ENCODE assay signal across 10 mouse cellular contexts in genomic region chr15:28067373-28067772, GRCm38 (mm10). TPM values are rescaled to one million over a fixed set of nuclear protein-coding genes. Genes with fewer than 3 reads are reported as not detected.
DNase-seq lines count a peak whose midpoint lies in the region; ATAC-seq and TF ChIP-seq lines count a peak whose summit lies in the region.
"Had no signal": no experiment of that assay in that cellular context is flagged by ENCODE, and none has a peak within 500 bp of the region (broad histone marks: within the 10 kb centered on the region; RNA-seq: fewer than 3 reads in every experiment).

No protein-coding gene starts in this region.

- no peak for ATAC-seq in stomach, postnatal 0 days (ENCODE audit: low FRiP score, low TSS enrichment)
- ATAC-seq: forebrain, embryonic 15.5 days had no signal

- TF ChIP-seq CTCF in stomach, postnatal 0 days (IDR thresholded peaks at IDR 0.05; ENCODE audit: low read depth): peak; percentile 75

- no peaks in the 10 kb centered on the region for H3K27me3 ChIP-seq in stomach, postnatal 0 days (ENCODE audit: control insufficient read depth, insufficient read depth, low read length)
- H3K27me3 ChIP-seq: forebrain, embryonic 15.5 days had no signal

- H3K4me2 ChIP-seq in stomach, postnatal 0 days (replicated peaks; ENCODE audit: low read depth): no peak overlapping the region
- H3K4me2 ChIP-seq: forebrain, embryonic 15.5 days; midbrain, embryonic 12.5 days had no signal

- no peaks in the 10 kb centered on the region for H3K9me3 ChIP-seq in stomach, postnatal 0 days (ENCODE audit: control insufficient read depth, low read length)
- H3K9me3 ChIP-seq: forebrain, embryonic 15.5 days; midbrain, embryonic 12.5 days had no signal

- DNase-seq in heart, postnatal 4 days: peak; percentile 30
- DNase-seq in heart, adult 8-10 months (ENCODE audit: low spot score): no peak
- DNase-seq in thymus, postnatal 0 days (ENCODE audit: low spot score): peak; percentile 24
- DNase-seq in thymus, postnatal 10 days (ENCODE audit: low spot score in 2 of 2): no peak
- DNase-seq in cerebellum, postnatal 14 days: peak; percentile 40 to 44
- no peak for DNase-seq in stomach, postnatal 0 days (ENCODE audit: low spot score)
- no peak for DNase-seq in spleen, postnatal 4 days (ENCODE audit: low spot score in 2 of 2)
- no peak for DNase-seq in heart, postnatal 36 days

- H3K4me1 ChIP-seq in stomach, postnatal 0 days (replicated peaks; ENCODE audit: control insufficient read depth, insufficient read depth): no peaks in the 10 kb centered on the region
- H3K4me1 ChIP-seq: forebrain, embryonic 15.5 days had no signal

- H3K36me3 ChIP-seq in stomach, postnatal 0 days (ENCODE audit: control insufficient read depth, insufficient read depth, low read length): no peaks in the 10 kb centered on the region
- H3K36me3 ChIP-seq: forebrain, embryonic 15.5 days; midbrain, embryonic 12.5 days had no signal

- H3K9ac ChIP-seq in stomach, postnatal 0 days (ENCODE audit: low read length): no peak overlapping the region
- H3K9ac ChIP-seq: forebrain, embryonic 15.5 days; midbrain, embryonic 12.5 days had no signal

- no peak overlapping the region for H3K27ac ChIP-seq in stomach, postnatal 0 days (replicated peaks)
- H3K27ac ChIP-seq: forebrain, embryonic 15.5 days; midbrain, embryonic 12.5 days had no signal

- no peak for TF ChIP-seq EP300 in stomach, postnatal 0 days (optimal IDR thresholded peaks at IDR 0.05)

- intact Hi-C loops in heart, postnatal 36 days (cut with DNase I): loop anchor here (2.0 to 5.0 kb wide), 4 partner anchors 41 to 149 kb away; no protein-coding TSS in a partner anchor

- H3K4me3 ChIP-seq in stomach, postnatal 0 days (ENCODE audit: low read depth, low read length): no peak overlapping the region
- H3K4me3 ChIP-seq: forebrain, embryonic 15.5 days; midbrain, embryonic 12.5 days had no signal

RNA-seq across cellular contexts. Expression of gene Trio, which starts 41.7 kb away (rescaled TPM):
- total RNA-seq in heart, postnatal 4 days (2021): 10 to 100 TPM; 91.2 to 98.7 TPM
- 10 to 100 TPM; 35.3 to 42.6 (median 36.6) TPM for total RNA-seq in heart, adult 8-10 months (2022)
- 5.5 and 8.0 TPM in 2 replicates for polyA plus RNA-seq in thymus, postnatal 0 days (2015; fragmentation: Nextera tagmentation; extraction: Ambion mirVana)
- 8.7 and 8.8 TPM in 2 replicates for polyA plus RNA-seq in stomach, postnatal 0 days (2015; fragmentation: Nextera tagmentation; extraction: Ambion mirVana)
- total RNA-seq in heart, postnatal 36 days (2021): 10 to 100 TPM; 34.6 to 39.9 TPM

Comparison
In these comparisons a context has a peak if more than half of its experiments do, and no peak if none do; other contexts are left out.
1. DNase-seq: peak in heart, postnatal 4 days (single experiment), thymus, postnatal 0 days (single experiment) and cerebellum, postnatal 14 days (2 of 2); none in heart, adult 8-10 months (single experiment), thymus, postnatal 10 days (0 of 2), stomach, postnatal 0 days (single experiment), spleen, postnatal 4 days (0 of 2) and heart, postnatal 36 days (0 of 2).